Mouse (Mus musculus) bone marrow macrophage, adult 2 months (primary cell): ENCODE results near the gene Pex26.

Experiments
- CTCF ChIP-seq: IDR thresholded peaks from 2 replicates; pipeline ENCODE4 v1.5.1; 2012; ENCODE audit warnings: low read depth, mild to moderate bottlenecking, low read length, moderate library complexity
- POLR2A ChIP-seq: IDR thresholded peaks from 2 replicates; pipeline ENCODE4 v1.6.1; 2012; ENCODE audit warnings: mild to moderate bottlenecking, low read depth, low read length, borderline replicate concordance

DNA sequence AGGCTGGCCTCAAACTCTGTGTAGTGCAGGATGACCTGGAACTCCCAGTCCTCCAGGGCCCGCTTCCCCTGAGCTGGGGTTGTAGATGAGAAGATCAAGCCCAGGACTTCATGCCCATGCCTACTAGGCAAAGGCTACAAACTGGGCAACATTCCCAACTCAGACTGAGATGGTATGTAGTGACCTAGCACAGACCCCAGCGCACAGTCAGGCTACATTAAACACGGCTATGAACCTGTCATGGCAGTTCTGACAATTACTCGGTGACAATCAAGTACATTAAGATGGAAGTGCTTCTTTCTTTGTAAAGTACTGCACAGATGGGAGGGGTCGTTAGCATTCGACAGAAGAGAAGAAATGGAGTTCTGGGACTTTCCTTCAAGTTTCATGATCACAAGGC lies 8.7 kb upstream of the Pex26 start:
- TF ChIP-seq POLR2A (no peak), CTCF (no peak)
